Mouse (Mus musculus): ENCODE results near the gene Eepd1.

GRCm38 (mm10) chr9:25490278-25491145 lies 9.2 kb downstream of the Eepd1 start:
- TF ChIP-seq POLR2A (IDR thresholded peaks at IDR 0.05; ENCODE audit: low read depth, low read length) (no peak), CTCF (IDR thresholded peaks at IDR 0.05; ENCODE audit: extremely low read depth, insufficient read depth, insufficient read length, insufficient replicate concordance) (no peak)

Measured in spleen, adult 2 months (tissue).